Mouse (Mus musculus) limb, embryonic 11.5 days (tissue): ENCODE data around the gene Lyz2. TPM values are rescaled to one million over a fixed set of nuclear protein-coding genes. Genes with fewer than 3 reads are reported as not detected.
"Not testable (repeated sequence)": the region's sequence is repeated elsewhere in the genome, so short reads cannot be mapped to it uniquely, and the experiment has no call there.

Source experiments
- ATAC-seq: fragments of 200-750 bp; cut with Nextera tagmentation; 2 replicates; pipeline ENCODE4 v1.8.0; 2017; ENCODE audit warnings: low read depth; ENCODE audit not compliant: insufficient number of reproducible peaks, low FRiP score, low TSS enrichment
- DNase-seq: peaks from one replicate; pipeline ENCODE4 v3.0.0-alpha.2; 2015; ENCODE audit warnings: low spot score
- H3K27ac ChIP-seq: fragments of 300-500 bp; sonication (generic); replicated peaks from 2 replicates; pipeline ENCODE4 v1.5.1; 2014; ENCODE audit warnings: low read depth, mild to moderate bottlenecking, low read length
- H3K27me3 ChIP-seq: fragments of 300-500 bp; sonication (generic); 2 replicates; pipeline ENCODE4 v1.6.1; 2014; ENCODE audit warnings: mild to moderate bottlenecking, low read length, mixed read lengths; ENCODE audit not compliant: control insufficient read depth, insufficient read depth
- H3K36me3 ChIP-seq: fragments of 300-500 bp; sonication (generic); 2 replicates; pipeline ENCODE4 v1.6.1; 2014; ENCODE audit warnings: mild to moderate bottlenecking, low read length, moderate library complexity, mixed read lengths; ENCODE audit not compliant: control insufficient read depth, insufficient read depth
- H3K4me1 ChIP-seq: fragments of 300-500 bp; sonication (generic); 2 replicates; pipeline ENCODE4 v1.6.1; 2014; ENCODE audit warnings: low read length, mixed read lengths; ENCODE audit not compliant: control insufficient read depth, insufficient read depth
- H3K4me2 ChIP-seq: fragments of 300-500 bp; sonication (generic); 2 replicates; pipeline ENCODE4 v1.6.1; 2014; ENCODE audit warnings: low read depth, mild to moderate bottlenecking, moderate library complexity; ENCODE audit not compliant: severe bottlenecking
- H3K4me3 ChIP-seq: fragments of 300-500 bp; sonication (generic); 2 replicates; pipeline ENCODE4 v1.5.1; 2014; ENCODE audit warnings: low read depth, low read length
- H3K9ac ChIP-seq: fragments of 300-500 bp; sonication (generic); 2 replicates; pipeline ENCODE4 v1.6.1; 2014; ENCODE audit warnings: mild to moderate bottlenecking, low read length
- H3K9me3 ChIP-seq: fragments of 300-500 bp; sonication (generic); 2 replicates; pipeline ENCODE4 v1.6.1; 2016; ENCODE audit warnings: low read length; ENCODE audit not compliant: control insufficient read depth
- WGBS: fragments of 180-500 bp; shearing (Covaris S2); extraction: QIAGEN DNeasy Blood & Tissue Kit; methylation state at CpG from one replicate; pipeline ENCODE4 v1.1.7; 2014; 5-methylcytosine and 5-hydroxymethylcytosine counted together
- polyA plus RNA-seq: library from polyadenylated mRNA; unstranded; fragments of >200 nt; fragmentation: Nextera tagmentation; extraction: Ambion mirVana; gene quantifications from 2 replicates; pipeline ENCODE4 v1.2.1, GENCODE M21; 2014

Lyz2 gene
- polyA plus RNA-seq, 1 experiment from 2014 or later = 10.0 TPM

- H3K4me1 ChIP-seq = no peaks in the 10 kb centered on the region
- no peak for ATAC-seq
- 94% methylated on average over 9 of the region's 9 CpGs for WGBS
- no peaks in the 10 kb centered on the region for H3K9me3 ChIP-seq
- H3K27ac ChIP-seq = no peak overlapping the region
- H3K36me3 ChIP-seq = no peaks in the 10 kb centered on the region
- H3K4me3 ChIP-seq = no peak overlapping the region
- H3K4me2 ChIP-seq = no peak overlapping the region
- no peak for DNase-seq
- no peak overlapping the region for H3K9ac ChIP-seq
- H3K27me3 ChIP-seq = no peaks in the 10 kb centered on the region
Measured at GRCm38 (mm10) chr10:117288197-117289033, 6.3 kb upstream of the Lyz2 start.

- no peaks in the 10 kb centered on the region for H3K27me3 ChIP-seq
- ATAC-seq (no peak), DNase-seq (no peak)
- no peak overlapping the region for H3K27ac ChIP-seq
- H3K4me1 ChIP-seq = no peaks in the 10 kb centered on the region
- H3K4me3 ChIP-seq = no peak overlapping the region
- H3K36me3 ChIP-seq = no peaks in the 10 kb centered on the region
- WGBS = 85% methylated on average over 3 of the region's 3 CpGs
- no peaks in the 10 kb centered on the region for H3K9me3 ChIP-seq
- H3K9ac ChIP-seq = no peak overlapping the region
- no peak overlapping the region for H3K4me2 ChIP-seq
Measured at GRCm38 (mm10) chr10:117287226-117287850, 5.2 kb upstream of the Lyz2 start.

GRCm38 (mm10) chr10:117286366-117286970 is 4.3 kb upstream of the Lyz2 start:
- Histone ChIP-seq H3K9ac (no peak overlapping the region), H3K36me3 (no peaks in the 10 kb centered on the region), H3K27ac (no peak overlapping the region), H3K4me2 (no peak overlapping the region), H3K4me1 (no peaks in the 10 kb centered on the region), H3K9me3 (no peaks in the 10 kb centered on the region), H3K27me3 (no peaks in the 10 kb centered on the region), H3K4me3 (no peak overlapping the region)
- ATAC-seq = no peak
- no peak for DNase-seq
- 88% methylated on average over 6 of the region's 6 CpGs for WGBS

- not testable (repeated sequence) for H3K4me2 ChIP-seq, ATAC-seq
Measured at GRCm38 (mm10) chr10:117285584-117285983, 3.5 kb upstream of the Lyz2 start.

GRCm38 (mm10) chr10:117284578-117285520 is 2.7 kb upstream of the Lyz2 start:
- no peak overlapping the region for H3K27ac ChIP-seq
- WGBS = 83% methylated on average over 10 of the region's 10 CpGs
- H3K36me3 ChIP-seq = no peaks in the 10 kb centered on the region
- DNase-seq (no peak), ATAC-seq (no peak)
- H3K9me3 ChIP-seq = no peaks in the 10 kb centered on the region
- no peaks in the 10 kb centered on the region for H3K4me1 ChIP-seq
- H3K27me3 ChIP-seq = no peaks in the 10 kb centered on the region
- no peak overlapping the region for H3K4me2 ChIP-seq
- H3K9ac ChIP-seq = no peak overlapping the region
- no peak overlapping the region for H3K4me3 ChIP-seq

More at GRCm38 (mm10) chr10:117285584-117285983, 3.5 kb upstream of the Lyz2 start:
- H3K27ac ChIP-seq, H3K4me1 ChIP-seq, DNase-seq, H3K4me3 ChIP-seq, H3K9ac ChIP-seq, H3K27me3 ChIP-seq, H3K36me3 ChIP-seq, H3K9me3 ChIP-seq: not testable (repeated sequence)
- WGBS = 87% methylated on average over 3 of the region's 7 CpGs

- WGBS = 80% methylated on average over 7 of the region's 7 CpGs
- Histone ChIP-seq H3K4me3 (no peak overlapping the region), H3K36me3 (no peaks in the 10 kb centered on the region), H3K27ac (no peak overlapping the region), H3K4me2 (no peak overlapping the region), H3K9ac (no peak overlapping the region), H3K4me1 (no peaks in the 10 kb centered on the region), H3K9me3 (no peaks in the 10 kb centered on the region), H3K27me3 (no peaks in the 10 kb centered on the region)
- no peak for DNase-seq
- ATAC-seq = no peak
Measured at GRCm38 (mm10) chr10:117283871-117284577, 1.9 kb upstream of the Lyz2 start.

- not testable (repeated sequence) for H3K27ac ChIP-seq, DNase-seq, H3K4me1 ChIP-seq, ATAC-seq, H3K36me3 ChIP-seq, H3K9ac ChIP-seq, H3K4me2 ChIP-seq, H3K4me3 ChIP-seq, H3K27me3 ChIP-seq, H3K9me3 ChIP-seq
- 88% methylated on average over 4 of the region's 4 CpGs for WGBS
Measured at GRCm38 (mm10) chr10:117283196-117283595, 1.1 kb upstream of the Lyz2 start.
